Mouse (Mus musculus): ENCODE measurements around the gene Fggy. TPM values are rescaled to one million over a fixed set of nuclear protein-coding genes. Genes with fewer than 3 reads are reported as not detected.

Fggy gene
- polyA plus RNA-seq, 1 experiment = 2.7 TPM

DNA sequence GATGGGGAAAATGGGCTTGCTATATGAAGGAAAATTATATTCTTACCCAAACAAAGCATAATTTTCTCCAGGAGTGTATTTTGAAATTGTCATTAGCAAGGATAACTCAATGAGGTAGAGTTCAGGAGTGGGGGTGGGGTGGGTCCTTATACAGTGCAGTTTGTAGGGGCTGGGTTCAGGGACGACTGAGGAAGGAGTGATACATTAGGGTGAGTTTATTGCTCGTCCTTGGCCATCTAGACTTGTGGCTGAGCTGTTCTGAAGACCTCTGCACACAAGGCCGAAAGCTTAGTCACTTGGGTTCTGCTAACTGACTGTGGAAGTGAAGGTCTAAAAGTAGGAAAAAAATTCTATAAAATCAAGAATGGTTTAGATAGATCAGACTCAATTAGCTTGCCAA, 14.3 kb downstream of the Fggy start:
- DNase-seq (ENCODE audit: low read depth in 1 of 2, low spot score in 2 of 2) = no peak
- H3K27ac ChIP-seq (ENCODE audit: insufficient read depth, low read length) = no peak overlapping the region
- TF ChIP-seq POLR2A (IDR thresholded peaks at IDR 0.05; ENCODE audit: low read depth, low read length) = no peak
- TF ChIP-seq CTCF (IDR thresholded peaks at IDR 0.05; ENCODE audit: extremely low read depth, insufficient read depth, insufficient read length, insufficient replicate concordance) = no peak
- 83% methylated on average over 3 of the region's 3 CpGs for WGBS
- no peaks in the 10 kb centered on the region for H3K36me3 ChIP-seq (ENCODE audit: control insufficient read depth, insufficient read depth, low read length)
- no peaks in the 10 kb centered on the region for H3K4me1 ChIP-seq (ENCODE audit: control insufficient read depth, insufficient read depth, insufficient read length)
- no peaks in the 10 kb centered on the region for H3K27me3 ChIP-seq (ENCODE audit: control insufficient read depth, insufficient read depth, low read length)
- no peak overlapping the region for H3K4me3 ChIP-seq (ENCODE audit: extremely low read depth, insufficient read depth, insufficient read length)

DNA sequence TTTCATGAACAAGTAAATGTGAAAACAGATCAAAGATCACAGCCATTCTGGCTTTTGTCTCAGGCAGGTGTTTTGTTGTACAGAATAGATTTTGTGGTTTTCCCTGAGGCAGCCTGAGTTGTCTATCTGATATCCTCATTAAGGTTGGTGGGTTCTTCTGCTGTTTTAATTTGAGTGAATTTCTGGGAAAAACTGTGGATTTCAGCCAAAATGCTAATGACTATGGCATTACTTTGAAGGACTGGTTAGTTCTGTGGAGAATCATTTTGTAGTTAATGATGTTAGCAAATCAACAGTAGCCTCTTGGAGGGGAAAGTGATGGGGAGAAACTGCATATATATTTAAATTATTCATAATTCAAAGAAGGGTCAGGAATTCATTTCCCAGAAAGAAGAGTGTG, 16.4 kb downstream of the Fggy start:
- TF ChIP-seq POLR2A (IDR thresholded peaks at IDR 0.05; ENCODE audit: low read depth, low read length) (no peak), CTCF (IDR thresholded peaks at IDR 0.05; ENCODE audit: extremely low read depth, insufficient read depth, insufficient read length, insufficient replicate concordance) (no peak)
- no peak for DNase-seq (ENCODE audit: low read depth in 1 of 2, low spot score in 2 of 2)
- Histone ChIP-seq H3K4me3 (ENCODE audit: extremely low read depth, insufficient read depth, insufficient read length) (no peak overlapping the region), H3K4me1 (ENCODE audit: control insufficient read depth, insufficient read depth, insufficient read length) (no peaks in the 10 kb centered on the region), H3K27ac (ENCODE audit: insufficient read depth, low read length) (no peak overlapping the region), H3K36me3 (ENCODE audit: control insufficient read depth, insufficient read depth, low read length) (no peaks in the 10 kb centered on the region), H3K27me3 (ENCODE audit: control insufficient read depth, insufficient read depth, low read length) (no peaks in the 10 kb centered on the region)

DNA sequence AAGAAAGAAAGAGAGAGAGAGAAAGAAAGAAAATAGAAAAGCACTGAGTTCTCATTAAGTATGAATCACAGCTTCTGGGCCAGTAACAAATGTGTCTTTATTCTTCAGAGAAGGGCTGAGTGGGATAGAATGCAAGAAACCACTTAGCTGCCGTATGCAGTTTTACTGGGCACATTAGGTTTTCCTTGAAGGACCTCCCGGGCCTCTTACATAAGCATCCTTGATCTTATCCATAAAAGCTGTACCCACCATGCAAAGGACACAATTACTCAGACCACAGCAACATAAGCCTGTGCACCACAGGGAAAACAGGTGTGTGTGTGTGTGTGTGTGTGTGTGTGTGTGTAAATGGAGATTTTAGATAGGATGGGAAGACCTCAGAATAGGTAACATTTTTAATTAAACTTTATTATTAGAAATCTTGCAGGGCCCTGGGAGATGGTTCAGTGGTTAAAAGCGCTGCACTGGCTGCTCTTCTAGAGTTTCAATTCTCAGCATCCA, 18.2 kb downstream of the Fggy start:
- no peak overlapping the region for H3K4me3 ChIP-seq (ENCODE audit: extremely low read depth, insufficient read depth, insufficient read length)
- no peak overlapping the region for H3K27ac ChIP-seq (ENCODE audit: insufficient read depth, low read length)
- DNase-seq (ENCODE audit: low read depth in 1 of 2, low spot score in 2 of 2) = no peak
- no peaks in the 10 kb centered on the region for H3K27me3 ChIP-seq (ENCODE audit: control insufficient read depth, insufficient read depth, low read length)
- no peaks in the 10 kb centered on the region for H3K36me3 ChIP-seq (ENCODE audit: control insufficient read depth, insufficient read depth, low read length)
- TF ChIP-seq POLR2A (IDR thresholded peaks at IDR 0.05; ENCODE audit: low read depth, low read length) (no peak), CTCF (IDR thresholded peaks at IDR 0.05; ENCODE audit: extremely low read depth, insufficient read depth, insufficient read length, insufficient replicate concordance) (no peak)
- WGBS = 89% methylated on average over 3 of the region's 3 CpGs
- H3K4me1 ChIP-seq (ENCODE audit: control insufficient read depth, insufficient read depth, insufficient read length) = no peaks in the 10 kb centered on the region

DNA sequence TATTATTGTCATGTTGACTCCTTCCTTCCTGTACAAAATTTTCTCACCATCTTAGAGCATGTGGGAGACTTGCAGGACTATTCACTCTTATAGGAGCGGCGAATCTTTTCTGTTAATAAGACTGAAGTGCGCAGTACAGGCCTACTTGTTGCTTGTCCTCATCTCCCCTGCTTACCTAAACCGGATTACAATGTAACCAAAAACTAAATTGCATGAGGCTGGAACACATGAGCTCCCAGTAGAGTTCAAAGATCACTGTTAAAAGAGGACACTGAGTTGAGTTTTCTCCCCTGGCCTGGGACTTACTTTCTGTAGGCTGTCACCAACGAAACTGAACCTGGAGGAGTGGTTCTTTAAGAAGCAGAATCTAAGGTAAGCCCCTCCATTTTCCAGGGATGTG, 21.9 kb downstream of the Fggy start:
- Histone ChIP-seq H3K27ac (ENCODE audit: insufficient read depth, low read length) (no peak overlapping the region), H3K27me3 (ENCODE audit: control insufficient read depth, insufficient read depth, low read length) (no peaks in the 10 kb centered on the region), H3K4me1 (ENCODE audit: control insufficient read depth, insufficient read depth, insufficient read length) (no peaks in the 10 kb centered on the region), H3K4me3 (ENCODE audit: extremely low read depth, insufficient read depth, insufficient read length) (no peak overlapping the region), H3K36me3 (ENCODE audit: control insufficient read depth, insufficient read depth, low read length) (no peaks in the 10 kb centered on the region)
- DNase-seq (ENCODE audit: low read depth in 1 of 2, low spot score in 2 of 2) = no peak
- no peak for TF ChIP-seq POLR2A (IDR thresholded peaks at IDR 0.05; ENCODE audit: low read depth, low read length)
- TF ChIP-seq CTCF (IDR thresholded peaks at IDR 0.05; ENCODE audit: extremely low read depth, insufficient read depth, insufficient read length, insufficient replicate concordance) = no peak
- 91% methylated on average over 5 of the region's 5 CpGs for WGBS

DNA sequence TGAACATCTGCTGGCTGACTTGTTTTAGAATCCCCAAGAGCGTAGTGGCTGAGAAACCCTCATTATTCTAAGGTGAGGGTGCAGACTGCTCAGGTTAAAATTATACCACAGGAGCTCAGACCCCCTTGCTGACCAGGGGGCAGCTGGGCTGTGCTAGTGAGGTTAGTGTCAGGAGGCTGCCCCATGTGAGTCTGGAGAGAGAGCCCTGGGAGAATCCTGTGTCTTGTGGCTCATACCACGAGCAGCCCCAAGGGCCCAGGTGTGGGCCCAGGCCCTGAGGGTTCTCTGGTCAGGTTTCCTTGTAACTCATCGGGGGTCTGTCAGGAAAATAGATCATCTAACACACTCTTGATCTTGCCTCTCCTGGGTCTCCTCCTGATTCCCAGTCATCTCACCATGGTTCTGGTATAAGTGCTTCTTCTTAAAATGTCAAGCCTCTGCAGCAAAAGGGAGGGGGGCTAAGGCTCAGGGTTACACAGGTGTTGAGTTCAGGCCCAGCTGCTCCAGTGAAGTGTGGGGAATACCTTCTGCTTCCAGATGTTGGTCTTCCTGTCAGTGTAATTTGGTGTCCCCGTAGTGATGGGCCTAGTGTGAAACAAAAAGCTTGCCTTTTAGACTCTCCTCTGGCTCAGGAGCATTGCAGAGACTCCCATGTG, 26.9 kb downstream of the Fggy start:
- Histone ChIP-seq H3K4me1 (ENCODE audit: control insufficient read depth, insufficient read depth, insufficient read length) (no peaks in the 10 kb centered on the region), H3K4me3 (ENCODE audit: extremely low read depth, insufficient read depth, insufficient read length) (no peak overlapping the region), H3K27me3 (ENCODE audit: control insufficient read depth, insufficient read depth, low read length) (no peaks in the 10 kb centered on the region), H3K36me3 (ENCODE audit: control insufficient read depth, insufficient read depth, low read length) (no peaks in the 10 kb centered on the region), H3K27ac (ENCODE audit: insufficient read depth, low read length) (no peak overlapping the region)
- no peak for DNase-seq (ENCODE audit: low read depth in 1 of 2, low spot score in 2 of 2)
- TF ChIP-seq CTCF (IDR thresholded peaks at IDR 0.05; ENCODE audit: extremely low read depth, insufficient read depth, insufficient read length, insufficient replicate concordance) (no peak), POLR2A (IDR thresholded peaks at IDR 0.05; ENCODE audit: low read depth, low read length) (no peak)
- WGBS = 58% methylated on average over 4 of the region's 4 CpGs

DNA sequence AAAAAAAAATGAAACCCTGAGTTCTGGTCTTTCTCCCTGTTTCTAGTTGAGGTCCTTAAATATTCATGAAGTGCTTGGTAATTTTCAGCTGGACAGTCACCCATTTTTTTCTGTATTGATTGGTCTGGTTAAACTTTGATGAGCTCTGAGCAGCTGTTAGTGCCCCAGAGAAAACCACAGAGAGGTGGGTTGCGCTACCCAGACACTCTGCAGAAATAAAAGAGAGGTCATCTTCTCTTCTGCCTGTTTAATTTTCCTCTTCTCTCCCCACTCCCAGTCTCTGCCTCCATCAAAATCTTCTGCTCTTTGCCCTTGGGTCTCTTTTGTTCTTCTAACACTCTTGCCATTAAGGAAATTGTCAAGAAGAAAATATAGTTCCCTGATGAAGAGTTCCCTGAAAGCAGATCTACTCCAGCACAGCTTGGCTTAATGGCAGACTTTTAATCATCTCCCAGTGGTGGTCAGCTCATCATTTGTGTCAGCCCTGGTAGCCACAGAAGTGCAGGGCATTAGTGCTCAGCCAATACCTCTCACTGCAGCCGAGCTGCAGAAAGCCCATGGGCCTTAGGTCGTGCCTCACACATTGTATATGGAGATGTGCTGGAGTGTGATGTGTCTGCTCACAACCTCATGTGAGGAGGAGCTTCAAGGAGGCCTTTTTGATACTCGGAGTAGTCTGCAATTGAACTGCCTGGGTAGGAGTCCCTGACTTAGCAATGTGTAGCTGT, 29.1 kb downstream of the Fggy start:
- no peak overlapping the region for H3K27ac ChIP-seq (ENCODE audit: insufficient read depth, low read length)
- TF ChIP-seq POLR2A (IDR thresholded peaks at IDR 0.05; ENCODE audit: low read depth, low read length) (no peak), CTCF (IDR thresholded peaks at IDR 0.05; ENCODE audit: extremely low read depth, insufficient read depth, insufficient read length, insufficient replicate concordance) (no peak)
- no peaks in the 10 kb centered on the region for H3K36me3 ChIP-seq (ENCODE audit: control insufficient read depth, insufficient read depth, low read length)
- WGBS = 88% methylated on average over 4 of the region's 4 CpGs
- no peaks in the 10 kb centered on the region for H3K4me1 ChIP-seq (ENCODE audit: control insufficient read depth, insufficient read depth, insufficient read length)
- no peak for DNase-seq (ENCODE audit: low read depth in 1 of 2, low spot score in 2 of 2)
- no peaks in the 10 kb centered on the region for H3K27me3 ChIP-seq (ENCODE audit: control insufficient read depth, insufficient read depth, low read length)
- no peak overlapping the region for H3K4me3 ChIP-seq (ENCODE audit: extremely low read depth, insufficient read depth, insufficient read length)
